Mouse (Mus musculus): ENCODE results near the gene Gng5. TPM values are rescaled to one million over a fixed set of nuclear protein-coding genes. Genes with fewer than 3 reads are reported as not detected.

Gene Gng5
- polyA plus RNA-seq, 1 experiment: 341 TPM

GRCm38 (mm10) chr3:146494941-146495340 is 4.7 kb upstream of the Gng5 start:
- WGBS: 92% methylated on average over 8 of the region's 8 CpGs
- TF ChIP-seq POLR2A (IDR thresholded peaks at IDR 0.05; ENCODE audit: borderline replicate concordance, extremely low read depth, low read depth, low read length): no peak
- no peak for TF ChIP-seq CTCF (IDR thresholded peaks at IDR 0.05; ENCODE audit: insufficient read depth, low read length)
- peaks cover 2% of the 10 kb centered on the region; the same call in 1 of the 2 replicates for H3K4me1 ChIP-seq (ENCODE audit: control insufficient read depth, insufficient read depth, low read length)
- no peak for DNase-seq
- H3K4me3 ChIP-seq (replicated peaks; ENCODE audit: extremely low read depth, low read depth, low read length): no peak overlapping the region

GRCm38 (mm10) chr3:146498989-146499388 is 618 bp upstream of the Gng5 start:
- 2% methylated on average over 13 of the region's 13 CpGs for WGBS
- Histone ChIP-seq H3K4me1 (ENCODE audit: control insufficient read depth, insufficient read depth, low read length) (peaks cover 11% of the 10 kb centered on the region), H3K4me3 (replicated peaks; ENCODE audit: extremely low read depth, low read depth, low read length) (peak overlapping the region; percentile 92)
- no peak for DNase-seq
- TF ChIP-seq CTCF (IDR thresholded peaks at IDR 0.05; ENCODE audit: insufficient read depth, low read length): no peak

GRCm38 (mm10) chr3:146500003-146500809 is 599 bp downstream of the Gng5 start:
- no peak for DNase-seq
- TF ChIP-seq POLR2A (IDR thresholded peaks at IDR 0.05; ENCODE audit: borderline replicate concordance, extremely low read depth, low read depth, low read length) (no peak), CTCF (IDR thresholded peaks at IDR 0.05; ENCODE audit: insufficient read depth, low read length) (no peak)
- Histone ChIP-seq H3K4me1 (ENCODE audit: control insufficient read depth, insufficient read depth, low read length) (peaks cover 11% of the 10 kb centered on the region), H3K4me3 (replicated peaks; ENCODE audit: extremely low read depth, low read depth, low read length) (peak overlapping the region; percentile 60)
- WGBS: under 1% methylated on average over 56 of the region's 57 CpGs

GRCm38 (mm10) chr3:146500810-146501201 is 1.2 kb downstream of the Gng5 start:
- WGBS: 6% methylated on average over 5 of the region's 5 CpGs

GRCm38 (mm10) chr3:146501601-146502123 is 2.1 kb downstream of the Gng5 start:
- 24% methylated on average over 5 of the region's 5 CpGs for WGBS
- no peak for DNase-seq
- no peak overlapping the region for H3K4me3 ChIP-seq (replicated peaks; ENCODE audit: extremely low read depth, low read depth, low read length)
- TF ChIP-seq CTCF (IDR thresholded peaks at IDR 0.05; ENCODE audit: insufficient read depth, low read length) (no peak), POLR2A (IDR thresholded peaks at IDR 0.05; ENCODE audit: borderline replicate concordance, extremely low read depth, low read depth, low read length) (no peak)
- peaks cover 11% of the 10 kb centered on the region for H3K4me1 ChIP-seq (ENCODE audit: control insufficient read depth, insufficient read depth, low read length)

More at GRCm38 (mm10) chr3:146500810-146501201, 1.2 kb downstream of the Gng5 start:
- Histone ChIP-seq H3K4me1 (ENCODE audit: control insufficient read depth, insufficient read depth, low read length) (peaks cover 11% of the 10 kb centered on the region), H3K4me3 (replicated peaks; ENCODE audit: extremely low read depth, low read depth, low read length) (peak overlapping the region; percentile 60)
- no peak for TF ChIP-seq POLR2A (IDR thresholded peaks at IDR 0.05; ENCODE audit: borderline replicate concordance, extremely low read depth, low read depth, low read length)
- no peak for TF ChIP-seq CTCF (IDR thresholded peaks at IDR 0.05; ENCODE audit: insufficient read depth, low read length)
- no peak for DNase-seq

GRCm38 (mm10) chr3:146506711-146507110 is 7.1 kb downstream of the Gng5 start:
- TF ChIP-seq POLR2A (IDR thresholded peaks at IDR 0.05; ENCODE audit: borderline replicate concordance, extremely low read depth, low read depth, low read length) (no peak), CTCF (IDR thresholded peaks at IDR 0.05; ENCODE audit: insufficient read depth, low read length) (no peak)
- DNase-seq: no peak
- WGBS: 97% methylated on average over 7 of the region's 7 CpGs
- H3K4me1 ChIP-seq (ENCODE audit: control insufficient read depth, insufficient read depth, low read length): peaks cover 7% of the 10 kb centered on the region; the same call in 1 of the 2 replicates
- no peak overlapping the region for H3K4me3 ChIP-seq (replicated peaks; ENCODE audit: extremely low read depth, low read depth, low read length)

- DNase-seq: no peak
- 21% methylated on average over 5 of the region's 5 CpGs for WGBS
- Histone ChIP-seq H3K4me1 (ENCODE audit: control insufficient read depth, insufficient read depth, low read length) (peaks cover 2% of the 10 kb centered on the region; the same call in 1 of the 2 replicates), H3K4me3 (replicated peaks; ENCODE audit: extremely low read depth, low read depth, low read length) (peak overlapping the region; percentile 78)
- no peak for TF ChIP-seq POLR2A (IDR thresholded peaks at IDR 0.05; ENCODE audit: borderline replicate concordance, extremely low read depth, low read depth, low read length)
- no peak for TF ChIP-seq CTCF (IDR thresholded peaks at IDR 0.05; ENCODE audit: insufficient read depth, low read length)
Measured at GRCm38 (mm10) chr3:146520226-146520797, 20.7 kb downstream of the Gng5 start.

- Histone ChIP-seq H3K4me3 (replicated peaks; ENCODE audit: extremely low read depth, low read depth, low read length) (peak within 1 kb of the TSS; percentile 78), H3K4me1 (ENCODE audit: control insufficient read depth, insufficient read depth, low read length) (peaks cover 2% of the 10 kb centered on the region; the same call in 1 of the 2 replicates)
- peak; percentile 88 for DNase-seq
- TF ChIP-seq POLR2A (IDR thresholded peaks at IDR 0.05; ENCODE audit: borderline replicate concordance, extremely low read depth, low read depth, low read length) (peak; percentile 64; the same call in 1 of the 2 replicates), CTCF (IDR thresholded peaks at IDR 0.05; ENCODE audit: insufficient read depth, low read length) (no peak)
- WGBS: under 1% methylated on average over 70 of the region's 82 CpGs
Measured at GRCm38 (mm10) chr3:146520798-146521651, 21.4 kb downstream of the Gng5 start, which contains the start of gene Rpf1. Gene Rpf1 (minus strand): TSS chr3:146521429.

- no peak for TF ChIP-seq POLR2A (IDR thresholded peaks at IDR 0.05; ENCODE audit: borderline replicate concordance, extremely low read depth, low read depth, low read length)
- TF ChIP-seq CTCF (IDR thresholded peaks at IDR 0.05; ENCODE audit: insufficient read depth, low read length): no peak
- H3K4me1 ChIP-seq (ENCODE audit: control insufficient read depth, insufficient read depth, low read length): peaks cover 2% of the 10 kb centered on the region; the same call in 1 of the 2 replicates
- 8% methylated on average over 8 of the region's 8 CpGs for WGBS
- no peak for DNase-seq
- H3K4me3 ChIP-seq (replicated peaks; ENCODE audit: extremely low read depth, low read depth, low read length): peak overlapping the region; percentile 67
Measured at GRCm38 (mm10) chr3:146521652-146522020, 22.0 kb downstream of the Gng5 start.
